Comparison of ENCODE assay signal across 8 mouse cellular contexts in the genomic region with DNA sequence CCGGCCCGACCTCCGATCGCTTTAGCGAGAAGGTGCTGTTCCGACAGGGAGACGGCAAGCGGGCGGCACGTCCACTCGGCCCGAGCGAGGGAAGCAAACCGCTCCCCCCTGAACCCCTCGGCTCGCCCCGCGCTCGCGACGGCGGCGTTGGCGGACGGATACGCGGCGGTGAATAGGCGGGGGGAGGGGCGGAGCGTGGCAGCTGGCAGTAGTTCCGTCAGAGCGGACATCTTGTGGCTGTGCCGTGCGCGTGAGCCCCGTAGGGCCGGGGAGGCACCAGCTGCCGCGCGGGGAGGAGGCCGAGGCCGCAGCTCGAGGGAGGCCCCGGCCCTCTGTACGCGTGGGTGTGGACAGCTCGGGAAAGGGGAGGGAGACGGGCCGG. TPM values are rescaled to one million over a fixed set of nuclear protein-coding genes. Genes with fewer than 3 reads are reported as not detected.
DNase-seq lines count a peak whose midpoint lies in the region; ATAC-seq lines count a peak whose summit lies in the region.

No protein-coding gene starts in this region.

- H3K9me3 ChIP-seq in hindbrain, embryonic 13.5 days = no peaks in the 10 kb centered on the region

- peaks cover 30% of the 10 kb centered on the region for H3K4me1 ChIP-seq in hindbrain, embryonic 13.5 days (replicated peaks)

- H3K9ac ChIP-seq in hindbrain, embryonic 13.5 days = peak overlapping the region; percentile 94

- H3K36me3 ChIP-seq in hindbrain, embryonic 13.5 days = no peaks in the 10 kb centered on the region; the same call in 1 of the 2 replicates

- no peaks in the 10 kb centered on the region for H3K27me3 ChIP-seq in hindbrain, embryonic 13.5 days

- peak overlapping the region; percentile 92 for H3K4me3 ChIP-seq in hindbrain, embryonic 13.5 days

- H3K4me2 ChIP-seq in hindbrain, embryonic 13.5 days = peak overlapping the region; percentile 98; the same call in 1 of the 2 replicates

- peak overlapping the region; percentile 100 for H3K27ac ChIP-seq in hindbrain, embryonic 13.5 days

- peak; percentile 81 for ATAC-seq in hindbrain, embryonic 13.5 days (ENCODE audit: low FRiP score)

- DNase-seq in NIH3T3 (ENCODE audit: low read depth) = peak; percentile 94
- peak; percentile 97 to 99 for DNase-seq in cerebellum, postnatal 14 days
- peak; percentile 92 to 93 for DNase-seq in frontal cortex, postnatal 14 days (ENCODE audit: low spot score in 2 of 2)
- peak; percentile 87 for DNase-seq in left cerebral cortex, adult 11 months (ENCODE audit: low spot score)
- peak; percentile 92 for DNase-seq in lung, postnatal 36 days
- DNase-seq in retina, embryonic 14.5 days (ENCODE audit: low spot score) = peak; percentile 92
- peak; percentile 94 to 95 for DNase-seq in thymus, postnatal 36 days

- WGBS in hindbrain, embryonic 13.5 days = 2% methylated on average over 34 of the region's 50 CpGs

RNA-seq across cellular contexts. Expression of a gene that starts 0.6 kb away (rescaled TPM):
- 399 and 409 TPM in 2 replicates for polyA plus RNA-seq in hindbrain, embryonic 13.5 days (2015; fragmentation: Nextera tagmentation; extraction: Ambion mirVana)

RNA-seq across cellular contexts. Expression of a gene that starts 14.8 kb away (rescaled TPM):
- 74.1 and 77.0 TPM in 2 replicates for polyA plus RNA-seq in hindbrain, embryonic 13.5 days (2015; fragmentation: Nextera tagmentation; extraction: Ambion mirVana)

RNA-seq across cellular contexts. Expression of a gene that starts 46.9 kb away (rescaled TPM):
- polyA plus RNA-seq in hindbrain, embryonic 13.5 days (2015; fragmentation: Nextera tagmentation; extraction: Ambion mirVana) = 5.5 and 5.6 TPM in 2 replicates

Comparison
In these comparisons a context has a peak if more than half of its experiments do, and no peak if none do; other contexts are left out.
1. Peak in every context shown above with its lines: DNase-seq, ATAC-seq, H3K4me3 ChIP-seq and H3K27ac ChIP-seq.